In genomic region chr4:145034506-145035243, GRCm38 (mm10) we compare ENCODE assay signal across 8 mouse cellular contexts.
DNase-seq lines count a peak whose midpoint lies in the region; ATAC-seq lines count a peak whose summit lies in the region.

No protein-coding gene starts in this region.

- no peak overlapping the region for H3K4me3 ChIP-seq in limb, embryonic 13.5 days
- no peak overlapping the region for H3K4me3 ChIP-seq in stomach, embryonic 14.5 days (ENCODE audit: low read depth, low read length)
- no peak overlapping the region for H3K4me3 ChIP-seq in forebrain, embryonic 12.5 days (replicated peaks)

- peak overlapping the region; percentile 74 for H3K27ac ChIP-seq in limb, embryonic 13.5 days
- peak overlapping the region; percentile 75 for H3K27ac ChIP-seq in stomach, embryonic 14.5 days (ENCODE audit: low read length)
- no peak overlapping the region for H3K27ac ChIP-seq in forebrain, embryonic 12.5 days

- peak; percentile 54 to 63 for DNase-seq in heart, adult 18-20 months
- DNase-seq in heart, postnatal 25 days (ENCODE audit: low spot score) = no peak
- DNase-seq in embryo, embryonic 10.5 days (ENCODE audit: low spot score) = peak; percentile 80
- no peak for DNase-seq in layer of hippocampus, adult 9-11 months

- intact Hi-C loops in heart, postnatal 25 days (cut with DNase I) = no loop called here

- peaks cover 29% of the 10 kb centered on the region for H3K36me3 ChIP-seq in limb, embryonic 13.5 days
- no peaks in the 10 kb centered on the region for H3K36me3 ChIP-seq in stomach, embryonic 14.5 days (ENCODE audit: control insufficient read depth, insufficient read depth, low read length)
- peaks cover 4% of the 10 kb centered on the region; the same call in 1 of the 2 replicates for H3K36me3 ChIP-seq in forebrain, embryonic 12.5 days (replicated peaks)

- 13% methylated on average over 11 of the region's 11 CpGs for WGBS in limb, embryonic 13.5 days
- WGBS in stomach, embryonic 14.5 days = 5% methylated on average over 11 of the region's 11 CpGs
- 10% methylated on average over 11 of the region's 11 CpGs for WGBS in forebrain, embryonic 12.5 days

- no peaks in the 10 kb centered on the region for H3K27me3 ChIP-seq in limb, embryonic 13.5 days
- no peaks in the 10 kb centered on the region for H3K27me3 ChIP-seq in stomach, embryonic 14.5 days (ENCODE audit: control insufficient read depth, insufficient read depth, low read length)
- H3K27me3 ChIP-seq in forebrain, embryonic 12.5 days = no peaks in the 10 kb centered on the region

- ATAC-seq in hematopoietic stem cell, adult 5-6 weeks (replicated peaks in 1 of 2; ENCODE audit: insufficient read depth in 1 of 2, low FRiP score in 2 of 2, low TSS enrichment in 1 of 2, low read depth in 1 of 2, poor library complexity in 2 of 2, severe bottlenecking in 2 of 2) = peak; percentile 7 to 40; a peak in 1 of 4 replicates
- ATAC-seq in limb, embryonic 13.5 days (ENCODE audit: low FRiP score, low read depth) = peak; percentile 77
- peak; percentile 74 for ATAC-seq in stomach, embryonic 14.5 days (ENCODE audit: insufficient number of reproducible peaks, insufficient read depth, low FRiP score, low read depth)
- ATAC-seq in forebrain, embryonic 12.5 days (ENCODE audit: low FRiP score) = no peak

- H3K9me3 ChIP-seq in limb, embryonic 13.5 days = no peaks in the 10 kb centered on the region
- H3K9me3 ChIP-seq in stomach, embryonic 14.5 days (ENCODE audit: control insufficient read depth, low read depth, low read length) = no peaks in the 10 kb centered on the region
- H3K9me3 ChIP-seq in forebrain, embryonic 12.5 days = no peaks in the 10 kb centered on the region

- H3K4me1 ChIP-seq in limb, embryonic 13.5 days = peaks cover 35% of the 10 kb centered on the region
- peaks cover 37% of the 10 kb centered on the region for H3K4me1 ChIP-seq in stomach, embryonic 14.5 days (ENCODE audit: control insufficient read depth, insufficient read depth, low read length)
- H3K4me1 ChIP-seq in forebrain, embryonic 12.5 days = peaks cover 9% of the 10 kb centered on the region

- 0 out of 2 replicates have a peak overlapping the region, but pooled peaks have one; percentile 3 for H3K9ac ChIP-seq in limb, embryonic 13.5 days
- no peak overlapping the region for H3K9ac ChIP-seq in stomach, embryonic 14.5 days (replicated peaks; ENCODE audit: low read depth, low read length)
- no peak overlapping the region for H3K9ac ChIP-seq in forebrain, embryonic 12.5 days

- 0 out of 2 replicates have a peak overlapping the region, but pooled peaks have one; percentile 7 for H3K4me2 ChIP-seq in limb, embryonic 13.5 days (replicated peaks)
- H3K4me2 ChIP-seq in stomach, embryonic 14.5 days (replicated peaks; ENCODE audit: low read depth, low read length) = no peak overlapping the region
- no peak overlapping the region for H3K4me2 ChIP-seq in forebrain, embryonic 12.5 days

Comparison
In these comparisons a context has a peak if more than half of its experiments do, and no peak if none do; other contexts are left out.
1. DNase-seq: peak in heart, adult 18-20 months (2 of 2) and embryo, embryonic 10.5 days (single experiment); none in heart, postnatal 25 days (single experiment) and layer of hippocampus, adult 9-11 months (single experiment).